Mouse (Mus musculus): ENCODE measurements around the gene Rsad1.

The Rsad1 gene

DNA sequence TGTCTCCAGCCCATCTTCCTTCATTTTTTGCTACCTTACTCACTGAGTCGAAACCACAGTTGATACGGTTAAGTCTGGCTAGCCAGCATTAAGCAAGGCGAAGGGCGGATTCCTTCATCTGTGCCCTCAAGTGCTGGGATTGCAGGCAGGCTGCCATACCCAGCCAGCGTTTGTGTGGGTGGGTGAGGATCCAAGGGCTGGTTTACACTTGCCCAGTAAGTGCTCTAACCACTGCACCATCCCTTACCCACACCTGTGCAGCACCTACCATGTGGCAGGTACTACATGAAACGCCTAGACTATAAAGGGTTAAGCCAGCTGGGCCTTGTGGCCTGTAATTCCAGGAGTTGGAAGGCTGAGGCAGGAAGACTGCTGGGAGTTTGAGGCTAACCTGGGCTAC lies 1.8 kb downstream of the Rsad1 start:
- no peak for DNase-seq

DNA sequence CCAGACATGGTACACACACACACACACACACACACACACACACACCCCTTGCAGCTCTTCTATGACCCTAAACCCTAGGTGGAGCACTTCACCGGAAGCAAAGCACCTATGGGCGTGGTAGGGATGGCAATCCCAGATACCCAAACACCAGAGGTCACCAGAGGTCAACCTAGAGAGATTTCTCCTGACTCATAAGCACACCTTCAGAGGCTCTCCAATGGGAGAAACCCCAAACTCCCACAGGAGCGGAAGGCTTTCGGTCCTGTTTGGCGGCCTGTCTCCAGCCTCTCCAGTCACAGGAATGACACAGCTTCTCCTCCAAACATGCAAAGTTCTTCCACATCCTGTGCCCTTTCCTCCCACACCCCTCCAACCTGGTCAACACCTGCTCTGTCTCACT lies 2.7 kb downstream of the Rsad1 start:
- no peak for DNase-seq

DNA sequence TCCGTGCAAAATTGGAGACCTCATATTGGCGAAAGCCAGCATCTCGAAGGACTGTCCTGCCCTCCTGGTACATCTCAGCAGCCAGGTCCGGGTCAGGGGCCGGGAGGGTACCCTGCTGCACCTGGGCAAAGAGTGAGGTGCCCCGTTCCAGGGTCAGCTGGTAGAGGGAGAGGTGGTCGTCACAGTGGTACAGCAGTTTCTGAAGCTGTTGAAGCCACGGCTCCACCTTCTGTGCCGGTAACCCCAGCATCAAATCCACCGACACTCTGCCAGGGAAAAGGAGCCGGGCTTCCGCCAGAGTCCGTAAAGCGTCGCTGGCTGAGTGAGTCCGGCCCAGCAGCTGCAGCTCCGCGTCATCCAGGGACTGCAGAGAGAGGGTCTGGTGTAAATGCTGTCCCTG lies 4.6 kb downstream of the Rsad1 start:
- DNase-seq: no peak

DNA sequence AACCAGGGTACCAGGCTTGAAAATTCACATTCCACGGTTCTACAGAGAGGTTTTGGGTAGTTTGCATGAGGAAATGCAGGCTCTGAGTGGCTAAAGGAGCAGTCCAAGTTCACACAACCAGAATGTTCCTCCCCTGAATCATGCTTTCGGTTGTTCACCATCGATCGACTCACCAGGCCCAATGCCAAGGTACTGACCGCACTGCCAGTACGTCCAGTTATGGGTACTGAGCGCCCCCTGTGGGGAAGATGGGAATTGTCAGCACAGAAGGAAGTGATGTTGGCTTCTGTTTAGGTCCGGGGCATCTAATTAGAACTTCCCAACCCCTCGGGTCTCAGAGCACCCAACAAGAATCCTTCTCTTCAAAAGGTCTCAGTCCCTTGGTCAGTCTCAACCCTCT lies 5.1 kb downstream of the Rsad1 start:
- peak; percentile 44 to 73 for DNase-seq

DNA sequence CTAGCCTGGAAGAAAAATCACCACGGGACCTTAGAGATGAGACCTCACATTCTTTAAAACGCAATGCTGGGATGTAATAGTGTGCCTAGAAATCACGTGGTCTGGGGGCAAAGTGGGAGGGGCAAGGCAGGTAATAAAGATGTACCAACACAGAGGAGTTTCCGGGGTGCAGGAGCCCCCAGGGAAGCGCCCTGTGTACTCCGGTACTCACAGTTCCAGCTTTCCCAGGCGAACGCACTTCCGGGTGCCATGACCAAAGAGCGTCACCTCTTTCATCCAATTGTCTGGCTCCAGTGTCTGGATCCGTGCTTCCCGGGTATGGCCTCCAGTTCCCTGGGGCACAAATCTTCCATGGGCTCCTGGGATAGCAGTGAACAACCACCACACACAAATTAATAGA lies 5.7 kb downstream of the Rsad1 start:
- DNase-seq: no peak

DNA sequence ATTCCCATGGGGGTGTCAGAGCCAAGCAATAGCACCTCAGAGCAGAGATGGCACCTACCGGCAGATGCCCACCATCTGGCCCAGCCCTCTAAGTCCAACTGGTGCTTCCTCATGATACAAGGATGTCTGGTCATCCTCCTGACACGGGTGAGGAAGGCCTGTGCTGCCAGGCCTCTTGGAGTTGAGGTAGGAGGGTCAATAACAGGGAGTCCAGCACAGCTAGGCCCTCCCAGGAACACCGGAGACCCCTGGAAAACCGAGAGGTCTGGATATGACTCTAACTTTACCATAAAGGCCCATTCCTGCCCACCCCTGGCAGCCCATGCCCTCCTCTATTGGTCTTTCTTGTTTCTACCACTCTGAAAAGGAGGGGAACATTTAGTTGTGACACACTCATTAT lies 6.7 kb downstream of the Rsad1 start:
- DNase-seq: no peak

DNA sequence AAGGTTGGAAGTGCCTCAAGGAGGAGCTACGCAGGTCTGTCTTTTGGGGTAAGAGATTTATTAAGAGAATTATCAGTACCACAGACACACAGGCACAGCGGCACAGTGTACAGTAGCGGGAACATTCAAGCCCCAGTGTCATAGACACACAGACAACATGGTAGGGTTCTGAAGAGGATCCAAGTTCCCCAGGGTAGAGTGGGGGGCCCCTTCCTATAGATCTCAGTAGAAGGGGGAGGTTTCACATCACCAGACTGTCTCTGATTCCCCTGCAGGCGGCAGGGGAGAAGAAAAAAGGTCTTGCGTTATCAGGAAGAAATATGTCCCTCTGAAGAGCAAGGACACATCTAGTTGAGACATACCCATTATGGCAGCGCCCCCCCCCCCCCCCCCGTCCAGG lies 9.3 kb downstream of the Rsad1 start:
- DNase-seq: no peak

DNA sequence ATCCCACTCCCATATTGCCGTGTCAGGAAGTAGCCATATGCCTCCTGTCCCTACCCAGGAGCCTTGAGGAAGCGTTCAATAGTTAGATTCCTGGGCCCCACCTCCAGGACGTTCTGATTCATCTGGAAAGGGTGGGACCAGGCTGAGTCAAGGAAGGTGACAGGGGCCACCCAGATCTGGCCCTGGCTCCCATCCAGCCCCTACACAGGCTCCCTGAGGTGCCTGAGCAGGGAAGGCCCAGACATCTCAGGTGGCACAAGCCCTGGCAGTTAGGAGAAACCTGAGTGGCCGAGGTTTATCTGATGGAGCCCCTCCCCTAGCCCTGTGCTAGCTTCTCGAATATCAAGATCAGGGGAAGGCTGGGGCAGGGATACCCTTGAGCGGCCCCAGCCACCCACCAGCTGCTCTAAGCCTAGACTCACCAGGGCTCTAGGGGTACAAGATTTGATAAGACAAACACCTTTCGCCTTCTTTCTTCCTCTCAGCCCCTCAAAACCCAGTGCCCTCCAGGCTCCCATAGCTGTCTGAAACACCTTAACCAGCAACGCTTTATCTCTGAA lies 10.2 kb downstream of the Rsad1 start:
- DNase-seq: no peak

DNA sequence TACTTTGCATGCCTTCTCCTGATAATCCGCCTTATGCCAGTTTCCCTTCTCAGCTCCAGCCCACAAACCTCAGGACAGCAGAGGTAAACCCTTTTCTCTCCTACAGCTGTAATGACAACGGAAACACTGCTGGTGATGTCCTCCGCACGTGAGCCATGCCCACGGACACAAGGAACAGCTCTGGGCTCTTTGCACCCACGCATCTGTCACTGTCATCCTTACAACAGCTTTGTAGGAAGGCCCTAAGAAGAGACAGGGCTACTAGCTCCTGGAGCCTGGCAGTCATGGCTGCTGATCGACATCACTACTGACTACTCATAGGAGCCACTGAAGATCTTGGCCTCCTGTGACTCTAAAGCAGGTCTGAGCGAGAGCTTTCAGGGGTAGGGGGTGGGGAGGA lies 15.9 kb downstream of the Rsad1 start:
- DNase-seq: no peak

DNA sequence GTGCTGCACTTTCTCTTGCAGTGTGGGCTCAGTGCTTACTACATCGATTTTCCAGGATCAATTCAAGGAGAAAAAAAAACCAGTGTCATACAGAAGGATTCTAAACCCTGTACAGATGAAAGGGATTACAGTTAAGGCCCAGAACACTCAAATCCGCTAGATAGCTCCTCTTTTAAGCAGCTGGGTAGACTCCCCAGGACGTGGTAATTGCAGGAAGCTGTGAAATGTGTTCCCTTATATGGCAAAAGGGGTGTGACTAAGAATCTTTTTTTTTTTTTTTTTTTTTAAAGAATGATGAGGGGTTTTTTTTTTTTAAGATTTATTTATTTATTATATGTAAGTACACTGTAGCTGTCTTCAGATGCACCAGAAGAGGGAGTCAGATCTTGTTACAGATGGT lies 20.2 kb downstream of the Rsad1 start:
- DNase-seq: no peak

DNA sequence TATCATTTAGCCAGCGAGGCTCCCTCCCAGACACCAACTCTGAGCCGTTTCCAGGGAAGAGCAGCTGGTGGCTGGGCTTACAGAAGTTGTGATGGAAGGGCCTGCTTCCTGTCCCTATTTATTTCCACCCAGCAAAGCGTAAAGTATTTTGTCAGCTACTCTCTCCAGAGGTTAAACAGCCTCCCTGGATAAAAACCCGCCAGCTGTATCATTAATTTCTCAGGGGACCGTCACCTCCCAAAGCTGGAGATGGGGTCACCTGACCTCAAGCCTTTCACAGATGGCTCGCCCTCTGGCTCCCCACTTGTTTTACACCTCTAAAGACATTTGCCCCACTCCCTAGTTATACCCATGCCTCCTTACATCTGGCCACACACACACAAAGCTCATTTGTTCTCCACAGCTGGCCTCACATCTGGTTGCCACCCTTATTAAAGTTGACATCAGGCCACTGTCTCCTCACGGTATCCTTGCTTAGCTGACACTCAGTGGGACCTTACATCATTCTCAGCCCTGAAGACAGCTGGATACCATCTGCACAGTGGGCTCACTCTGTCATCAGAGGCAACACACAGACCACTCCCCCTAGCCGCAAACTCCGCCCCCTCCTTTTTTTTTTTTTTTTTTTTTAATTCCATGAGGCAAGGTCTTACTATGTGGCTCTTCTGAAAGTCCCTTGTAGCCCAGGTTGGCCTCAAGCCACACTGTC lies 22.7 kb downstream of the Rsad1 start:
- no peak for DNase-seq

DNA sequence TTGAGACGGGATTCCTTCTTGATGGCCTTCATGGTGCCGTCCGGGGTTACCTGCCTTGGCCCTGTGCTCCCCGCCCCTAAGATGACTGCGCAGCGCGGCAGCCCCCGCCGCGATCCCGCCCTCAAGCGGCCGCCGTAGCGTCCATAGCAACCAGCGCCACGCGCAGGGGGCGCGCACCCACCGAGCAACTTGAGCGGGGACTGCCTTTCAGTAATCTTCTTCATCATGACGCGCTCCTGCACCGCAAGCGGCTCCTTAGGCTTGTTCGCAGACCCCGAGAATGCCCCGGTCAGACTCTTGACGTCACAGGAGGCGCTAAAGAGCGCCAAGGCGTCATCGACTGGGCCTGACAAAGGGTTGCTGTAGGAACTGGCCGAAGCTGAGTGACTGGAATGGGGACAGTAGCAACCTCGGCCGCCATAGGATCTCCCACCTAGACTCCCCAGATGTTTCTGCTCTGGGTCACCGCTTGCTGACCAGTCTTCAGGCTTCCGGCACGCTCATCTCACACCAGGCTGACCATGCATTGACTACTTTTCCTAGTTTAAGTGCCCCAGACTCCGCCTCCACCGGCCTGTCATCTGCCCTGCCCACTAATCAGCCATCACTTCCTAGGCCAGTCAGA lies 27.7 kb downstream of the Rsad1 start, which contains the start of gene Mycbpap:
TSS of gene Mycbpap (minus strand) at position 524 of the 625 bp plus-strand sequence.
- peak in 1 of 2 experiments; percentile 43 for DNase-seq

DNA sequence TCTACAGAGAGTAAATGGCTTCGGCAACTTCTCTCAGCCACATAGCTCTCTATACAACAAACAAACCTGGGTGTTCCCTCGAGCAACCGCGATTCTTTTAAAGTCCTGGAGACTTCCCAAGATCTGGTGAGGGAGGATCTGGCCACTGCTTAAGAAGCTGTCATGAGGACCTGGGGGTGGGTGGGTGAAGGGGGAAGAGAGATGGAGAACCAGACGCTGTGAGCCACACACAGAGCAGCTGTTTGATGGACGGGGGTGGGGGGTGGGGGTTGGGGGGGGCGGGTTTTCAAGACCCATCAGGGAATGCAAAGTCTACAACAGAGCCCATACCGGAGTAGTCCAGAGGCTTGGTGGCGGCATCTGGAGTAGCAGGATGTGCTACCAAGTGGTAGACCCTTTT lies 35.6 kb downstream of the Rsad1 start:
- DNase-seq: no peak

DNA sequence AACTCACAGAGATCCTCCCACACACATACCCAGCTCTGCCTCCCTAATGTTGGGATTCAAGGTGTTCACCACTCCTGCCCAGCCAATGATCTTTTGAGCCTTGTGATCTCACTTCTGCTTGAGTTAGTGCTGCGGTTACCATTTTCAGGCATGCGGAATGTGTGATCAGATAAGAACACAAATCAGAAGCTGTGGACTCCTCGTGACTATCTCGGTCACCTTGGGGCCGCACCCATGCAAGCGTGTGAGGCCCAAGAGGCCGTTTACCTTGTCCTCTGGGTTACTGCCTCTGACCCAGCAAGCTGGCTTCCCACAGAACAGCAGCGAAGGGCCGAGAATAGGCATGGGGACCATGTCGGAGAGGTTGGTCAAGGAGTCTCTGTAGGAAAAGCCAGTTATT lies 40.1 kb downstream of the Rsad1 start:
- no peak for DNase-seq

DNA sequence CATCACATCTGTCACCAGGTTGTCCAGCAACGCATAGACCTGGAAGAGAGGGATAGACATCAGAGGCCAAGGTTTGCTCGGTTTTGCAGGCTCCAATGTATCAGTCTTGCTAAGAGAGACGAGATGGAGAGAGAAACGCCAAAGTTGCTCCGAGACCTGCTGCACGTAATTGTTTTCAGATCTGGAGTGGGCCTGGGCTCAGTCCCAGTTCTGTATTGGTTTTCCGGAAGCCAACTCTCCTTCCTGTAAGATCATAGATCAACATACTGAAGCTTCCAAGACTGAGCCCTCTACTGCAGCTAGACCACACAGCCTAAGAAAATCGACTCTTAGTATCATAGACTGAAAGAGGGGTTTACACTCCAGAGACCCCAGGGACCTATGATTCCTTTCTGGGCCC lies 47.6 kb downstream of the Rsad1 start:
- no peak for DNase-seq

DNA sequence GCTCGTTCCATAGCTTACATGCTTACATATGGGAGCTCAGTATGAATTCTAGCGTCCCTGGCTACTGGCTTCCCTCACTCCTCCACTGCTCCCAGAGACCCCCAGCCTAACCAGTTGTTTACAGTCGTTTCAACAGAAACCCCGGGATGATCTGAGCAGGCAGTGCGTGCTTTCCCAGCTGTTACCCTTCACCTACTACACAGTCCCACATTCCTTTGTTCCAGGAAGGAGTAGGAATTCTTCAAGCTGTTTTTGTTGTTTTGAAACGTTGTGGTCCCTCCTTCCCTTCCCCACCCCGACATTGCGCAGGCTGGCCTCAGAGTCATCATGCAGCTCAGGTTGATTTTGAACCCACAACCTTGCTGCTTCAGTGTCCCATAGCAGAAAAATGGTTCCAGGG lies 48.7 kb downstream of the Rsad1 start:
- no peak for DNase-seq

DNA sequence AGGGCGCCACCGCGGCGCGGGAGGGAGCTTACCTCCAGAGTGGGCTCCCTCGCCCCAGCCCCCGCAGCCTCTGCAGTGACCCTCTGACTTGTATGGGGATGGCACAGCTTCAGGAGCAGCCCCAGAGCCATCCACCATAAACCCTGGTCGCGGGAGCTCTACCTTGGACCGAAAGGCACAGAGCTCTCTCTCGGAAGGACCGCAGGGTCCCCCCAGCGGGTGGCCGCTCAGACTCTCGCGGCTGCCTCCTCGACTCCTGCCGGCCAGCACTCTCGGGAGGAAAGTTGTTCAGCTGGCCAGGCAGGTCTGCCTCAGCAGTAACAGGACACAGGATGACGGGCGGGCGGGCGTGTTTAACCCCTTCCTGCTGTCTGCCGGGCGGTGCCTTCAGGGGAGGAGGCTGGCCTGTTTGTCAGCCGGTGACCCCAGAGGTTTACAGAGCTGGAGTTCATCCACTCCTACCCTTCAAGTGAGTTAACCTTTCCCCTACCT lies 49.3 kb downstream of the Rsad1 start, which contains the start of gene Epn3:
TSS of gene Epn3 (minus strand) at position 314 of the 492 bp plus-strand sequence.
- no peak for DNase-seq

DNA sequence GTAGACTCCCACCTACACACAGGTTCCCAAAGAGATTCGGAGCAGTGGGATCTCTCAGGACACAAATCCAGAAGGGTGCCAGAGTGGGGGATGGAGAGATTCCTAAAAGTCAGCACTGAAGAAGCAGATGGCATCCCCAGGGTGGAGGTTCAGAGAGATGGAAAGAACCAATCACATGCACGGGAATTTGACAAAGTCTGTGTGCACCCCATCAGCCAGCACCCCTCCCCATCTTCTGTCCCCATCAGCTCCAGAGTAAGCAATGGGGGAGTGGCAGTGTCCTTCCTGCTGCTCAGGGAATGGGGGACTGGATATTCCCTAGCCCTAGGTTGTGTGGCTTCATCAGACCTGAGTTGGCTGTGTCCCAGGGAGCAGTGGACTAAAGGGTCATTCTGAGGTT lies 50.0 kb downstream of the Rsad1 start:
- no peak for DNase-seq

DNA sequence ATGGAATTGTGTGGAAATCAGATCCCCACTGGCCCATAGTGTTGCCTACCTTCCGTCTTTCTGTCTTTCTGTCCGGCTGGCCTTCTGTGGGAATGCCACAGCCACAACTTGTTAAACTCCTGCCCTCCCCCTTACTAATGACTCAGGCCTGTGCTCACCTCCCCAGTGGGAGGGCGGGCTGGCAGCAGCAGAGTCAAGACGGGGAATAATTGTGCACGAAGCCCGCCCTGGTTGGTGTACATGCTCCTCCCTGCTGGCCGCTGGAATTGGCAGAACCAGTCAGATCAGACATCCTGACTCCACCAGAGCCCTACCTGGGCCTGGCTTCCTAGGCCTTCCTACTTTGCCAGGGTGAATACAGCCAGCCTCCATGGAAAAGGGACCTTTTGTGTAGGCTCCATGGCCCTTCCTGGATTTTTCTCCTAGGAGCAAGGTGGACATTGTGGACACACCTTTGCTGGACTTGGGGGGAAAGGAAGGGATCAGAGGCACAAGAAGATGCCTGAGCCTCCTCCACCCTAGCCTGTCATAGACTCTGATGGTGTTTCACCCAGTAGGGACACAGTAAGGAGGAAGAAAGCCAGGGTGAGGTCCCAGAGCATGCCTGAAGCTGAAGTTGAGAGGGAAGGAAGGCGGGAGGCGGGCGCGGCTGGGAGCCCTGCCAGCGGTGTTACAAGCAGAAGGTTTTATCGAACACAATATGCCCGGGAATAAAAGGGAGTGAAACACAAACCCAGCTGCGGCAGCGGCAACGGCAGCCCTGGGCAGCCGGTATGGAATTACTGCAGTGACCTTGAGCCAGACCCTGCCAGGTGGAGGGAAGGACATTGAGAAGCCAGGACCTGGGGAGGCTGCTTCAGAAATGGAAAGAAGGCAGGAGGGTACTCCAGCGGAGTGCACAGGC lies 50.7 kb downstream of the Rsad1 start:
- no peak for DNase-seq

DNA sequence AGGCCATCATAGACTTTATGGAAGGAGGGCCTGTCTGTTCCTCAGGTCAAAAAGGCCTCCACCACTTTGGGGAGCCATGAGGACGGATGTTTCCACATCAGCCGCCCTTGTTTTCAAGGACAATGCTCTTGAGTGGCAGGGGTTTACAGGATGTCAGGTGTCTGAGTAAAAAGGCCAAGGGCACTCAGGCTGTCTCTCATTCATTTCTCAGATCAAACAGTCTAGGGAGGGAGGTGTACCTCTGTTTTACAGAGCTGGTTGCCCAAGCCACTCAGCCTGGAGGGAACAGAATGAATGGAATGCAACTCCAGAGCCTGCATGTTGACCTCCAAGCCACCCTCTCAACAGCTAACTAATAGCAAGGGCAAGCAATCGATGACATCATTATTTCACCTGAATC lies 53.6 kb downstream of the Rsad1 start:
- no peak for DNase-seq

DNA sequence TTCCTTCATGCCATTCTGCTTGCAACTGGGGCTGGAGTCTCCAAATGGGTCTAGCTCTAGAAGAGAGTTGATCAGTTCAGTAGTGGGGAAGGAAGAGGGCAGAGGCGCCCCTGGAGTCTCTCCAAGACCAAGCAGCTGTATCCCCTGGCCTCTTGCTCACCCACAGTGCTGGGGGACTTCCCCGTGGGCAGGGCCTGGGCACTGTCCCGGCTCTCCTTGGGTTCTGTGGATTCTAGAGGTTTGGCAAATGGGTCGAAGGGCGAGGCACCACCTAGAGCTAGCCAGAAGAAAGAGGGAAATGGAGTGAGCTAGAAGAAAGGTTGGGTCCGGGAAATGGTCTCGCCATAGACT lies 57.3 kb downstream of the Rsad1 start:
- no peak for DNase-seq

DNA sequence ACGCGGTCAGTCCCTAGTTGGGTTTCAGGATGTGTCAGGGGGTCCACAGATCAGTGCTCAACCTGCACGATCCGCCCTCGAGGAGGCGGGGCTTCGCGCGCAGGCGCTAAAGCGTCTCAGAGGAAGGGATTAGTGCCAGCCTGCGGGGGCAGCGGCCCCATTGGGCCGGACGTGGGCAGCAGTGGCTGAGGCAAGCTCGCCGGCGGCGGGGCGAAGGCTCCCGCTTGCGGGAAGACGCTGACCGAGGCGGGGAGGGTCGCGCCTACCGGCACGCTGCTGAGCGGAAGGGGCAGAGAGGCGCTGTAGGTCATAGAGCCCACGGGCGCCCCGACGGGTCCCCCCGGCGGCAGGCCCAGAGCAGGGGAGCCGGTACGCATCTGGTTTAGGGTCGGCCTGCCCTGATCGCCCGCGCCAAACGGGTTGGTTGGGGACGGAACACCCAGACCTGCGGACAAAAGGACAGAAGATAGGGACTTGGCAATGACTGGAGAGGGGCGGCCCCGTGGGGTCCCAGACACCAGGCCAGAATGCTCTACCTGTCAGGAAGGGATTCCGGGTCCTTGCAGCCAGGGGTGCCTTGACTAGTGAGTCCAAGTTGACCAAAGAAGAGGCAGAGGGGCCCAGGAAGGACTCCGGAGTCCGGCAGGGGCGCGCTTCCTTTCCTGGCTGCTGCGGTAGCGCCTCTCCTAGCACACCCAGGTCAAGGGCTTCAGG lies 57.9 kb downstream of the Rsad1 start:
- DNase-seq: no peak
